Mouse (Mus musculus) cerebellum, postnatal 4 days (tissue): ENCODE measurements at regions not wholly inside any gene's neighbourhood (a gene's known extent, or its start where the extent isn't known, plus 50 kb on each side); places are given as distances from the start of the nearest gene placed in this dataset.
"Not testable (repeated sequence)": the region's sequence is repeated elsewhere in the genome, so short reads cannot be mapped to it uniquely, and the experiment has no call there.

ENCODE experiments used
- DNase-seq, 2 experiments: peaks; one replicate each; pipeline ENCODE4 v3.0.0; 2022; ENCODE audit warnings: low spot score in 2 of 2, mixed read lengths in 1 of 2

DNA sequence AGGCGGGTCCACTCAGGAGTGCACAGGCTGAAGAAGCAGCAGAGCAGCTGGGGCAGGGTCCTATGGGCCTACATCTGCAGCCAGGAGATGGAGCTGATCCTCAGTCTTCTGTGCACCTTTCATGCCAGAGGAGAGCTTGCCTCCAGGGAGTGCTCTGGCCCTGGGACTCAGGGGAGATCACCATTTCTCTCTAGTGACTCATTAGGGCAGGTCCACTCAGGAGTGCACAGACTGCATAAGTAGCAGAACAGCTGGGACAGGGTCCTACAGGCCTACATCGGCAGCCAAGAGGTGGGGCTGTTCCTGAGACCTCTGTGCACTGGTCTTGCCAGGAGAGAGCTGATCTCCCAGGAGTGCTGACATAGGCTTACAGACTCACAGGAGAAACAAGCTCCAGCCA, 159.4 kb upstream of the Gm21897 start:
- DNase-seq: no peak

GRCm38 (mm10) chr16:15175516-15175915, 141.7 kb upstream of the Gm21897 start:
- DNase-seq: no peak

DNA sequence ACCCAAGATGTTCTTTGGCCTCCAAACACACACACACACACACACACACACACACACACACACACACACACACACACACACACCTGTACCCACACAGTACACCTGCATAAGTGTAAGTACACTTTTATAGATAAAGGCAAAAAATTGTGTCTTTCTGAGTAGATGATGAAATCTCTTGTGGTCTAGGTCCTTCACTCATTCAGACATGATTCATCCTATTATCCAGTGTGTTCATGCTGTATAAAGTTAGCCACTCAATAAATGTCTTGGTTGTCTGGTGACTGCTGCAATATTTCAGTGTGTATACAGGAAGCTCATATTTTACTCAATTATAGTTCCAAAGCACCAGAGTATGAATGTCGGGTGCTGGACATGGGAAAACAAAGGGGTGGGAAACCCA, 131.5 kb upstream of the Gm21897 start:
- no peak for DNase-seq

GRCm38 (mm10) chr16:15194926-15195711, 122.1 kb upstream of the Gm21897 start:
- no peak for DNase-seq

DNA sequence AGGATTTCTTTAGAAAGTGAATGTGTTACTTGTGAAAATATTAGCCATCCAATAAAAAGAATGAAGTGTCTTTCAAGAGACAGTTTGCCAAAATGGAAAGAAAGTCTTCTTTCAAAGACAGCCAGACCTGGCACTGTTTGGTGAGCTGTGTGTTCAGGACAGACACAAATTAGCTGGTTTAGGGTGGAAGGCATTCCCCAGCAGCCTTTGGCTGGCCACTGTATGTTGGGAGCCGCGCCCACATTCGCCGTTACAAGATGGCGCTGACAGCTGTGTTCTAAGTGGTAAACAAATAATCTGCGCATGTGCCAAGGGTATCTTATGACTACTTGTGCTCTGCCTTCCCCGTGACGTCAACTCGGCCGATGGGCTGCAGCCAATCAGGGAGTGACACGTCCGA, 121.3 kb upstream of the Gm21897 start:
- not testable (repeated sequence) for DNase-seq

- no peak for DNase-seq
Observed at GRCm38 (mm10) chr16:15196855-15197254, 120.4 kb upstream of the Gm21897 start.

GRCm38 (mm10) chr16:15215921-15216320, 101.3 kb upstream of the Gm21897 start:
- DNase-seq: no peak

- DNase-seq: no peak
Observed at GRCm38 (mm10) chr16:15220961-15221547, 96.2 kb upstream of the Gm21897 start.

DNA sequence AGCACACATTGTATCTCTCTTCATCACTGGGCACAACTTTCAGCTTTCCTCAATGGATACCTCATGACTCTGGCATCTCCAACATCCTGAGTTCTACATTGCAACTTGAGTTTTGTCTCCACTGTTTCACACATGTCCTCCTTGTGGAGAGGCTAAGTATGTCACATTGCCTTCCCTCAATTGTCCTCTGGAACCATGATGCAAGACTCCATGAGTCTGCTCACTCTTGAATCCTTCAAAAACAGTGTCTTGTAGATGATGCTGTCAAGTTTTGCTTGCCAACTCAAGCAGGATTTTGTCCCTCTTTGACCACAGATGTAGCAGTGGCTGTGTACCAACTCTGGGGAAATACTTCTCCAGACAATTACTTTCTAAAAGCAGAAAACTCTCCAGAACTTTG, 79.4 kb upstream of the Gm21897 start:
- no peak for DNase-seq

- DNase-seq: no peak
Observed at GRCm38 (mm10) chr16:15238449-15238848, 78.8 kb upstream of the Gm21897 start.

GRCm38 (mm10) chr16:15250186-15250585, 67.1 kb upstream of the Gm21897 start:
- no peak for DNase-seq

GRCm38 (mm10) chr16:15251686-15252085, 65.6 kb upstream of the Gm21897 start:
- DNase-seq: no peak

- DNase-seq: no peak
Observed at GRCm38 (mm10) chr16:15252666-15253347, 64.5 kb upstream of the Gm21897 start.

GRCm38 (mm10) chr16:15253348-15253693, 63.9 kb upstream of the Gm21897 start:
- no peak for DNase-seq

DNA sequence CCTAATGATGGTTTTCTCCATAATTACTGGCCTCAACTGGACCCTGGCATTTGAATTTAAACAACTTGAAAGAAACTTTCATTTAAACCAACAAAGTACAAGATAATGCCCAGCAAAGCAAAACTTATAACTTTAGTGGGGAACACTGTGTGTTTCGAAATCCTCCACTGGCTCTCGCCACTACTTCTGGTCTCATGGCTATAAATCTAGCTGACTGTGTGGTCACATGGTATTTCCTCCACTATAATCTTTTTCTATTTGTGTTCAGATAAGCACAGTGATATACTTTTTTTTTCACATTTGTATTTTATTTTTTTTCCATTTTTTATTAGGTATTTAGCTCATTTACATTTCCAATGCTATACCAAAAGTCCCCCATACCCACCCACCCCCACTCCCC, 62.6 kb upstream of the Gm21897 start:
- DNase-seq: no peak

DNA sequence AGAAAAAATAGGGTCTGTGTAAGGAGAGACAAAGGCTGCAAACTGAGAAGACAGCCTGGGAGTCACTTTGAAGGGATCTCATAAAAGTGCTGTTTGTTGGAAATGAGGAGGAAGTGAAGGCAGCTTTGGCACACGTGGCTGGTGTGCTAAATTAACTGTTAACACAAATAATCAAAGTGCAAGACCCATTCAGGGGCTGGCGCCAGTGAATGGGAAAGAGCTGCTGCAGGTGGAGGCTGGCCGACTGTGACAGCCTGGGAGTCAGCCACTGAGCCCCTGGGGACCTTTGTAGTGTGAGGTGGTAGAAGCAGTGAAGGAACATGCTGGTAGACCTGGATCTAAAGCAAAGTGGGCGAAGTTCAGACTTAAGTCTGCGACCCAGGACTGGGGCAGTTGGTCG, 57.8 kb upstream of the Gm21897 start:
- DNase-seq: no peak

GRCm38 (mm10) chr16:15260069-15260468, 57.2 kb upstream of the Gm21897 start:
- no peak for DNase-seq
